In genomic region chr19:53017954-53018353, GRCm38 (mm10) we compare ENCODE assay signal across 10 mouse cellular contexts. TPM values are rescaled to one million over a fixed set of nuclear protein-coding genes. Genes with fewer than 3 reads are reported as not detected.
A peak's percentile ranks its signal among the peaks of the same experiment; 100 is the strongest.
DNase-seq lines count a peak whose midpoint lies in the region; ATAC-seq lines count a peak whose summit lies in the region.
"Had no signal": no experiment of that assay in that cellular context is flagged by ENCODE, and none has a peak within 500 bp of the region (broad histone marks: within the 10 kb centered on the region; RNA-seq: fewer than 3 reads in every experiment).

No protein-coding gene starts in this region.

- peaks cover 11% of the 10 kb centered on the region; the same call in 1 of the 2 replicates for H3K36me3 ChIP-seq in kidney, embryonic 16.5 days (ENCODE audit: insufficient read depth, low read length)
- no peaks in the 10 kb centered on the region for H3K36me3 ChIP-seq in heart, embryonic 11.5 days (ENCODE audit: control insufficient read depth, insufficient read depth, low read length)
- no peaks in the 10 kb centered on the region for H3K36me3 ChIP-seq in forebrain, embryonic 16.5 days (ENCODE audit: control insufficient read depth, insufficient read depth)

- no peaks in the 10 kb centered on the region for H3K9me3 ChIP-seq in kidney, embryonic 16.5 days (ENCODE audit: low read length)
- no peaks in the 10 kb centered on the region for H3K9me3 ChIP-seq in heart, embryonic 11.5 days (replicated peaks; ENCODE audit: control insufficient read depth, low read length)
- no peaks in the 10 kb centered on the region for H3K9me3 ChIP-seq in forebrain, embryonic 16.5 days (ENCODE audit: control insufficient read depth, low read length)
- H3K9me3 ChIP-seq: G1E had no signal

- no peak overlapping the region for H3K9ac ChIP-seq in kidney, embryonic 16.5 days (replicated peaks; ENCODE audit: low read length)
- H3K9ac ChIP-seq in heart, embryonic 11.5 days (ENCODE audit: low read depth, low read length): no peak overlapping the region
- H3K9ac ChIP-seq in forebrain, embryonic 16.5 days (replicated peaks; ENCODE audit: low read depth, low read length): no peak overlapping the region

- peak; percentile 82 for DNase-seq in kidney, adult 11 months
- DNase-seq in cerebellum, adult 18-20 months: peak; percentile 66 to 79
- peak; percentile 47 for DNase-seq in lung, postnatal 10 days
- no peak for DNase-seq in frontal cortex, postnatal 10 days (ENCODE audit: low spot score in 2 of 2)
- DNase-seq in thymus, adult 18-20 months: no peak

- ATAC-seq in kidney, embryonic 16.5 days (ENCODE audit: low FRiP score, low TSS enrichment): no peak
- no peak for ATAC-seq in heart, embryonic 11.5 days (replicated peaks; ENCODE audit: insufficient number of reproducible peaks, low FRiP score, low TSS enrichment)
- no peak for ATAC-seq in forebrain, embryonic 16.5 days

- peaks cover 9% of the 10 kb centered on the region for H3K4me1 ChIP-seq in kidney, embryonic 16.5 days (ENCODE audit: insufficient read depth, low read length)
- H3K4me1 ChIP-seq in heart, embryonic 11.5 days (ENCODE audit: control insufficient read depth, insufficient read depth, low read length): peaks cover 51% of the 10 kb centered on the region
- H3K4me1 ChIP-seq in forebrain, embryonic 16.5 days (replicated peaks; ENCODE audit: control insufficient read depth, insufficient read depth, low read length): peaks cover 9% of the 10 kb centered on the region

- no peaks in the 10 kb centered on the region for H3K27me3 ChIP-seq in kidney, embryonic 16.5 days (ENCODE audit: insufficient read depth, low read length)
- no peaks in the 10 kb centered on the region for H3K27me3 ChIP-seq in heart, embryonic 11.5 days (ENCODE audit: control insufficient read depth, insufficient read depth, low read length)
- no peaks in the 10 kb centered on the region for H3K27me3 ChIP-seq in forebrain, embryonic 16.5 days (replicated peaks; ENCODE audit: control insufficient read depth, insufficient read depth, low read length)

- H3K4me3 ChIP-seq in kidney, embryonic 16.5 days (ENCODE audit: low read length): no peak overlapping the region
- no peak overlapping the region for H3K4me3 ChIP-seq in heart, embryonic 11.5 days (ENCODE audit: low read depth, low read length)
- H3K4me3 ChIP-seq in forebrain, embryonic 16.5 days (replicated peaks; ENCODE audit: low read length): no peak overlapping the region

- no peak overlapping the region for H3K4me2 ChIP-seq in kidney, embryonic 16.5 days (replicated peaks; ENCODE audit: low read depth, low read length)
- H3K4me2 ChIP-seq in heart, embryonic 11.5 days: no peak overlapping the region
- no peak overlapping the region for H3K4me2 ChIP-seq in forebrain, embryonic 16.5 days (ENCODE audit: low read length)

- WGBS in kidney, embryonic 16.5 days: 86% methylated on average over 9 of the region's 9 CpGs
- WGBS in heart, embryonic 11.5 days (ENCODE audit: insufficient replicate concordance): 54% methylated on average over 9 of the region's 9 CpGs
- 81% methylated on average over 9 of the region's 9 CpGs for WGBS in forebrain, embryonic 16.5 days

- no peak overlapping the region for H3K27ac ChIP-seq in kidney, embryonic 16.5 days (ENCODE audit: low read length)
- peak overlapping the region; percentile 12 for H3K27ac ChIP-seq in heart, embryonic 11.5 days (ENCODE audit: low read depth, low read length)
- H3K27ac ChIP-seq in forebrain, embryonic 16.5 days (ENCODE audit: low read length): no peak overlapping the region
- H3K27ac ChIP-seq: macrophage had no signal

RNA-seq across cellular contexts. Expression of gene Xpnpep1, which starts 22.1 kb away (rescaled TPM):
- 166 and 167 TPM in 2 replicates for polyA plus RNA-seq in kidney, embryonic 16.5 days (2015; fragmentation: Nextera tagmentation; extraction: Ambion mirVana)
- 180 and 211 TPM in 2 replicates for polyA plus RNA-seq in heart, embryonic 11.5 days (2014; fragmentation: Nextera tagmentation; extraction: Ambion mirVana)
- 132 and 140 TPM in 2 replicates for polyA plus RNA-seq in forebrain, embryonic 16.5 days (2015; fragmentation: Nextera tagmentation; extraction: Ambion mirVana)

Comparison
In these comparisons a context has a peak if more than half of its experiments do, and no peak if none do; other contexts are left out.
1. DNase-seq: peak in kidney, adult 11 months (single experiment), cerebellum, adult 18-20 months (2 of 2) and lung, postnatal 10 days (single experiment); none in frontal cortex, postnatal 10 days (0 of 2) and thymus, adult 18-20 months (0 of 2).